Mouse (Mus musculus): ENCODE results near the gene Mast4. TPM values are rescaled to one million over a fixed set of nuclear protein-coding genes. Genes with fewer than 3 reads are reported as not detected.

Mast4 gene
- polyA plus RNA-seq, 1 experiment from 2014 or later, result 19.5 TPM

DNA sequence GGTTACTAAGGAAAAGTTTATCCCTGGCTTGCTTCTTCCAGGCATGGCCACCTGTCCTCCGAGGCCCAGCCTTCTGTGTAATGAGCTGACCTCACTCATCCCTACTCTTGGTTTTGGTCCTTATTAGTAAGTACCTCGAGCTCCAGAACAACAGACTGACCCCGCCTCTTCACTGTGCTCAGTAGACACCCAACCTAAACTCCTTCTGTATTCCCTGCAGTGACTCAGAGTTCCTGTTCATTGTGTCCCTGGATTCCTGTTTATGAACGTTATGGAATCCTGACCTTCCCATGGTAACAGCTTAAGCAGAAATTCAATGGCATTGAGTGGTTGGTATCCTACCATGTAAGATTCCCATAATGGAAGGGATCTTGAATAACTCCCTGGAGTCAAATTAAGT is 464.8 kb downstream of the Mast4 start:
- 86% methylated on average over 4 of the region's 4 CpGs for WGBS
- Histone ChIP-seq H3K36me3 (ENCODE audit: control insufficient read depth, insufficient read depth, low read length) (no peaks in the 10 kb centered on the region), H3K4me2 (ENCODE audit: low read depth) (no peak overlapping the region), H3K27ac (ENCODE audit: low read depth, low read length) (no peak overlapping the region), H3K27me3 (ENCODE audit: control insufficient read depth, insufficient read depth, low read length) (no peaks in the 10 kb centered on the region), H3K9me3 (ENCODE audit: control insufficient read depth, low read length) (0 out of 2 replicates have a peak, but pooled peaks cover 3% of the 10 kb centered on the region), H3K4me3 (ENCODE audit: low read depth, low read length) (no peak overlapping the region), H3K4me1 (ENCODE audit: control insufficient read depth, insufficient read depth, low read length) (no peaks in the 10 kb centered on the region), H3K9ac (ENCODE audit: low read length) (no peak overlapping the region)
- ATAC-seq (ENCODE audit: insufficient read depth, low FRiP score, low TSS enrichment), result no peak
- DNase-seq (ENCODE audit: low spot score), result no peak

DNA sequence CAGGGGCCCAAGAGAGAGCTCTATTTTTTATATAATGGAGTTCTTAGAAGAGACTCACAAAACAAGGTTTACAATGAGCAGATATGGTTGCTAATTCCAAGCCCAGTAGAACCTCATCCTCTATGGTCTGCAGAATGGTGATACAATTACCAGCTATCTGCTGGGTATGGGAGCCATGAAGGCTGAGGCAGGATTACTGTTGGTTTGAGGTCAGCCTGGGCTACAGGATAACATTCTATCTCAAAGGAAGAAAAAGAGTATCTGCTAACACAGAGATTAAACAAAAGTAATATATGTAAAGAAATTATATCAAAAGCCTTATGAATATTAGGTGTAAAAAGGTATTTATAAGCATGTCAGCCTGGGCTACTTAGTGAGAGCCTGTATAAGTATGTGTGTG is 467.5 kb downstream of the Mast4 start:
- Histone ChIP-seq H3K9ac (ENCODE audit: low read length) (no peak overlapping the region), H3K9me3 (ENCODE audit: control insufficient read depth, low read length) (0 out of 2 replicates have a peak, but pooled peaks cover 3% of the 10 kb centered on the region), H3K4me3 (ENCODE audit: low read depth, low read length) (no peak overlapping the region), H3K27ac (ENCODE audit: low read depth, low read length) (no peak overlapping the region), H3K4me2 (ENCODE audit: low read depth) (no peak overlapping the region), H3K36me3 (ENCODE audit: control insufficient read depth, insufficient read depth, low read length) (no peaks in the 10 kb centered on the region), H3K4me1 (ENCODE audit: control insufficient read depth, insufficient read depth, low read length) (no peaks in the 10 kb centered on the region), H3K27me3 (ENCODE audit: control insufficient read depth, insufficient read depth, low read length) (no peaks in the 10 kb centered on the region)
- DNase-seq (ENCODE audit: low spot score) (no peak), ATAC-seq (ENCODE audit: insufficient read depth, low FRiP score, low TSS enrichment) (no peak)

DNA sequence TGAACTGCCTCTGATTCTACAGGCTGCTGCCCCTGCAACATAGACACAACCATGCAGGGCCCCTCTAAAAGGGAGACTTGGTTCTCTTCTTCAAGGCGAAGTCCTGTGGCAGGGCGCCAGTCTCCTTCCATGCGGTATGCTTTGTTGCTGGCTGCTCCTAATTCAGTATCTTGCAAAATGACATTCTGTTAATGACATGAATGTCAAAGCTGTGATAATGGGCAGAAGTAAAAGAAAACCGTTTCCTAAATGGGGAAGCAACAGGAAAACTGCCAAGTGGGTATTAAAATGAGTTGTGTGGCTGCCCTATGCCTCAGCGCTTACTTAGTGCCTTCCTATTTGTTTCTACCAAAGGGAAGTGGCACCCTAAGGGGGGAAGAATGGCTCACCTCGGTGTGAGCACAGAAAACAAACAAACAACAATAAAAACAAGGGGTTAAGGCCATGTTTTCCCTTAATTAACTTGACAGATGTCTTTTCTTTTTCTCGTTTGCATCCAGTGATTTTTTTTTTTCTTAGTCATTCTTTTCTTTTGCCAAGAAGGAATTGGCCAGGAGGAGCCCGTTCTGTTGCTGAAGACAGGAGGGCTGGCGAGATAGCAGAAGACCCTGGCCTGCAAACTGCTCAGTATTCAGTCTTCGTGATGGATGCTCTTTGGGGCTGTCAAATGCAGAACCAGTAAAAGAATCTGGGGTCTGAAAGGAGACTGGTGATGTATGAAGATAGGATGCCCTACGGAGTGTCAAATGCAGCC is 468.1 kb downstream of the Mast4 start:
- 53% methylated on average over 11 of the region's 11 CpGs for WGBS
- no peak for DNase-seq (ENCODE audit: low spot score)
- no peak for ATAC-seq (ENCODE audit: insufficient read depth, low FRiP score, low TSS enrichment)

DNA sequence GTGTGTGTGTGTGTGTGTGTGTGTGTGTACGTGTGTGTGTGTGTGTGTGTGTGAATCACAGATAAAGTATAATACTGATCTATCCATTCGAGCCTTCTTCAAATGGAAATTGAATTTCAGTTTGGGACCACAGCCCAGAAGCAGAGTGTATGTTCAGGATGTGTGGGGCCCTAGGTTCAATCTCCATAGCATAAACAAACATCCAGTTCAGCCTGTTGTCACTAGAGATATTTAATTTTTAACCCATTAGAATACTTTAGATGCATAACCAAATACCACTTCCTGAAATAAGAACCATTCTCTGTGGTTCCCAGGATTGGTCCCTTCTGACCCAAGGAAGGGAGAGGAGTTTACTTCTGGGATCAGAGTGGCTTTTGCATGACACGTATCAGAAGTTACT is 468.8 kb downstream of the Mast4 start:
- Histone ChIP-seq H3K27me3 (ENCODE audit: control insufficient read depth, insufficient read depth, low read length) (no peaks in the 10 kb centered on the region), H3K9me3 (ENCODE audit: control insufficient read depth, low read length) (0 out of 2 replicates have a peak, but pooled peaks cover 3% of the 10 kb centered on the region), H3K4me1 (ENCODE audit: control insufficient read depth, insufficient read depth, low read length) (no peaks in the 10 kb centered on the region), H3K4me2 (ENCODE audit: low read depth) (no peak overlapping the region), H3K27ac (ENCODE audit: low read depth, low read length) (no peak overlapping the region), H3K4me3 (ENCODE audit: low read depth, low read length) (no peak overlapping the region), H3K36me3 (ENCODE audit: control insufficient read depth, insufficient read depth, low read length) (no peaks in the 10 kb centered on the region), H3K9ac (ENCODE audit: low read length) (no peak overlapping the region)
- DNase-seq (ENCODE audit: low spot score) (no peak), ATAC-seq (ENCODE audit: insufficient read depth, low FRiP score, low TSS enrichment) (no peak)
- WGBS, result 70% methylated on average over 3 of the region's 3 CpGs

More for the DNA sequence above, 468.1 kb downstream of the Mast4 start:
- no peaks in the 10 kb centered on the region for H3K4me1 ChIP-seq (ENCODE audit: control insufficient read depth, insufficient read depth, low read length)
- H3K4me2 ChIP-seq (ENCODE audit: low read depth), result no peak overlapping the region
- no peak overlapping the region for H3K27ac ChIP-seq (ENCODE audit: low read depth, low read length)
- H3K4me3 ChIP-seq (ENCODE audit: low read depth, low read length), result no peak overlapping the region
- H3K9me3 ChIP-seq (ENCODE audit: control insufficient read depth, low read length), result 0 out of 2 replicates have a peak, but pooled peaks cover 3% of the 10 kb centered on the region
- no peaks in the 10 kb centered on the region for H3K36me3 ChIP-seq (ENCODE audit: control insufficient read depth, insufficient read depth, low read length)
- H3K9ac ChIP-seq (ENCODE audit: low read length), result no peak overlapping the region
- H3K27me3 ChIP-seq (ENCODE audit: control insufficient read depth, insufficient read depth, low read length), result no peaks in the 10 kb centered on the region

DNA sequence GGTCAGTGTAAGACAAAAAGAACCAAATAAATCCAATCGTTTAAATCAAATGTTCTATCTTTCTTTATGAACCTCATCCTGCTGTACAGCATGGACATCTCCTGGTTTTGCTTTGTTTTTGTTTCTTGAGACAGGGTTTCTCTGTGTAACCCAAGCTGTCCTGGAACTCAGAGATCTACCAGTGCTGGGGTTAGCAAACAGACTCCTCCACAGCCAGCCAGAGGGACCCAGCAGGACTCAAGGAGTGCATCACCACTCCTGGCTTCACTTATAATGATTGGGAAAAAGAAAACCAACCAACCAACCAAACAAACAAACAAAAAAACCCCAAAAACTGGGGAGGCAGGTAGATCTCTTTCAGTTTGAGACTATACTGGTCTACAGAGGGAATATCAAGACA is 469.5 kb downstream of the Mast4 start:
- H3K4me3 ChIP-seq (ENCODE audit: low read depth, low read length), result no peak overlapping the region
- 85% methylated on average over 1 of the region's 1 CpGs for WGBS
- 0 out of 2 replicates have a peak, but pooled peaks cover 3% of the 10 kb centered on the region for H3K9me3 ChIP-seq (ENCODE audit: control insufficient read depth, low read length)
- H3K4me1 ChIP-seq (ENCODE audit: control insufficient read depth, insufficient read depth, low read length), result no peaks in the 10 kb centered on the region
- no peak overlapping the region for H3K4me2 ChIP-seq (ENCODE audit: low read depth)
- DNase-seq (ENCODE audit: low spot score) (no peak), ATAC-seq (ENCODE audit: insufficient read depth, low FRiP score, low TSS enrichment) (no peak)
- no peak overlapping the region for H3K9ac ChIP-seq (ENCODE audit: low read length)
- no peaks in the 10 kb centered on the region for H3K27me3 ChIP-seq (ENCODE audit: control insufficient read depth, insufficient read depth, low read length)
- H3K36me3 ChIP-seq (ENCODE audit: control insufficient read depth, insufficient read depth, low read length), result no peaks in the 10 kb centered on the region
- no peak overlapping the region for H3K27ac ChIP-seq (ENCODE audit: low read depth, low read length)

DNA sequence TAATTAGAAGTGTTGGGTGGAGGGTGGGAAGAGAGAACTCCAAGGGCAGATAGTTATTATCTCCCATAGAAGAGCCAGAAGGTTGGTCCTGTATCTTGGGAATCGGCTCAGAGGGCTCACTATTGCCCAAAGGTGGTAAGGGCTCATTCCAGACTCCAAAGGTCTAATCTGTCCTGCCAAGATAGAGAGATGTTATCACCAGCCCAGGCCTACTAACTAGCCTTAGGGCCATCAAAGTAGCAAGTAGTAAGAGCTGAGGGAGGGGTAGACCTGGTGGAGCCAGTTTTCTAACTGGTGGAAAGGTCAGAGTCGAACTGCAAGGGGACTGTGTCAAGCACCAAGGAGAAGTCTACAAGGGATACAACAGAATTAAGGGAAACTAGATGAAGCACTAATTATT is 470.2 kb downstream of the Mast4 start:
- H3K4me3 ChIP-seq (ENCODE audit: low read depth, low read length), result no peak overlapping the region
- H3K27ac ChIP-seq (ENCODE audit: low read depth, low read length), result no peak overlapping the region
- H3K36me3 ChIP-seq (ENCODE audit: control insufficient read depth, insufficient read depth, low read length), result no peaks in the 10 kb centered on the region
- no peak overlapping the region for H3K9ac ChIP-seq (ENCODE audit: low read length)
- no peak overlapping the region for H3K4me2 ChIP-seq (ENCODE audit: low read depth)
- no peaks in the 10 kb centered on the region for H3K27me3 ChIP-seq (ENCODE audit: control insufficient read depth, insufficient read depth, low read length)
- 89% methylated on average over 2 of the region's 2 CpGs for WGBS
- H3K4me1 ChIP-seq (ENCODE audit: control insufficient read depth, insufficient read depth, low read length), result no peaks in the 10 kb centered on the region
- no peak for DNase-seq (ENCODE audit: low spot score)
- ATAC-seq (ENCODE audit: insufficient read depth, low FRiP score, low TSS enrichment), result no peak
- 0 out of 2 replicates have a peak, but pooled peaks cover 3% of the 10 kb centered on the region for H3K9me3 ChIP-seq (ENCODE audit: control insufficient read depth, low read length)

DNA sequence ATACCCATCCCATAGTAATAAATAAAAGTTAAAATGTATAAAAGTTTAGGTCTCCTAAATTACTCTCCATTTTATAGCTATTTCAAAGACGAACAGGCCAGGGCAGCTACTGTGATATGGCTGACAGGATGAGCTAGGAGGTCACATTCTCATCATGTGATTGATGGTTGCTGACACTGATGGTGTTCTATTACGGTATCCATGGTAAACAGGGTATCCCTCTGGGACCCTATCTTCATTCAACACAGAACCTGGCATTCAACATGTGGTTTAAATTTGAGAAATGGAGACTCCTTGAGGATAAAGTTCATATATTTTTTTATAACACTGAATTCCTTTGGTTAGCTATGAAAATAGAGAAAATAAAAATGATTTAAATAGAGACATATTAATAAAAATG is 471.3 kb downstream of the Mast4 start:
- no peaks in the 10 kb centered on the region for H3K4me1 ChIP-seq (ENCODE audit: control insufficient read depth, insufficient read depth, low read length)
- no peaks in the 10 kb centered on the region for H3K9me3 ChIP-seq (ENCODE audit: control insufficient read depth, low read length)
- no peak overlapping the region for H3K9ac ChIP-seq (ENCODE audit: low read length)
- no peaks in the 10 kb centered on the region for H3K36me3 ChIP-seq (ENCODE audit: control insufficient read depth, insufficient read depth, low read length)
- no peak for DNase-seq (ENCODE audit: low spot score)
- no peak for ATAC-seq (ENCODE audit: insufficient read depth, low FRiP score, low TSS enrichment)
- 45% methylated on average over 2 of the region's 2 CpGs for WGBS
- no peak overlapping the region for H3K27ac ChIP-seq (ENCODE audit: low read depth, low read length)
- no peaks in the 10 kb centered on the region for H3K27me3 ChIP-seq (ENCODE audit: control insufficient read depth, insufficient read depth, low read length)
- no peak overlapping the region for H3K4me2 ChIP-seq (ENCODE audit: low read depth)
- H3K4me3 ChIP-seq (ENCODE audit: low read depth, low read length), result no peak overlapping the region

DNA sequence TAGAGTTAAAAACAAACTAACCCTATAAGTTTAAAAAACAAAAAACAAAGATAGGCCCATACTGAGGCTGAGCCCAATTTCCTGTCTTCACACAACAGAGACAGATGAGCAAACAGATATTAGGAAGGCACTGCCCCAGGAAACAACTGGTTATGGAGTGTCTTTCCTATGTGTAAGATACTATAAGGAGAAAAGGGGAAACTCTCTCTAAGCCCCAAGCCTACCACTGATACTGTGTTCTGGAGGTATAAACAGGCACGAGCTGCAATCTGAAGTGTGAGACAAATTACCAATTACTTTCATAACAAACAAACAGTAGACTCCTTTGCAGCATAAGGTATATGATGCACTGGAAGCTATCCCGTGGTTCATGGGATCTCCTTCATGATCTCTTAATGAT is 471.9 kb downstream of the Mast4 start:
- DNase-seq (ENCODE audit: low spot score), result no peak
- no peak overlapping the region for H3K4me2 ChIP-seq (ENCODE audit: low read depth)
- no peak overlapping the region for H3K4me3 ChIP-seq (ENCODE audit: low read depth, low read length)
- H3K36me3 ChIP-seq (ENCODE audit: control insufficient read depth, insufficient read depth, low read length), result no peaks in the 10 kb centered on the region
- WGBS, result 66% methylated on average over 2 of the region's 2 CpGs
- H3K9me3 ChIP-seq (ENCODE audit: control insufficient read depth, low read length), result no peaks in the 10 kb centered on the region
- ATAC-seq (ENCODE audit: insufficient read depth, low FRiP score, low TSS enrichment), result no peak
- no peak overlapping the region for H3K27ac ChIP-seq (ENCODE audit: low read depth, low read length)
- H3K4me1 ChIP-seq (ENCODE audit: control insufficient read depth, insufficient read depth, low read length), result no peaks in the 10 kb centered on the region
- H3K27me3 ChIP-seq (ENCODE audit: control insufficient read depth, insufficient read depth, low read length), result no peaks in the 10 kb centered on the region
- H3K9ac ChIP-seq (ENCODE audit: low read length), result no peak overlapping the region

DNA sequence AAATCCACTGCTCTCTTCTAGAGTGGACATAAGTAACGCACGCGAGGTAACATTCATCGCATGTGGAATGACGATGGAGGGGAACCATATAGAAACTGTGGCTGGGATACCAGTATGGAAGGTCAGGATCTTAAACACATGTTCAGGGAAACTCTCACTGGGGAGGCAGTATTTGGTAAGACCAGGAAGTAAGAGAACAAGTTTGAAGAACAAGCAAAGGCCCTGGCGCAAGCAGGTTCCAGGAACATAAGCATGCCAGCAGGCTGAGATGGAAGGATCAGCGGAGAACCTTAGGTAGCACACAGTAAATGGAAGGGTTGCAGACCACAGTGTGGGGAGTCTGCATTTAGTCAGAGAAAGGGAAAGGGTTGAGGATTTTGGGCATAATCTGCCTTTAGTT is 473.6 kb downstream of the Mast4 start:
- Histone ChIP-seq H3K27me3 (ENCODE audit: control insufficient read depth, insufficient read depth, low read length) (no peaks in the 10 kb centered on the region), H3K36me3 (ENCODE audit: control insufficient read depth, insufficient read depth, low read length) (no peaks in the 10 kb centered on the region)
- WGBS, result 94% methylated on average over 7 of the region's 7 CpGs

More for the DNA sequence above, 473.6 kb downstream of the Mast4 start:
- Histone ChIP-seq H3K27ac (ENCODE audit: low read depth, low read length) (no peak overlapping the region), H3K4me2 (ENCODE audit: low read depth) (no peak overlapping the region), H3K9ac (ENCODE audit: low read length) (no peak overlapping the region), H3K9me3 (ENCODE audit: control insufficient read depth, low read length) (no peaks in the 10 kb centered on the region), H3K4me1 (ENCODE audit: control insufficient read depth, insufficient read depth, low read length) (no peaks in the 10 kb centered on the region), H3K4me3 (ENCODE audit: low read depth, low read length) (no peak overlapping the region)
- DNase-seq (ENCODE audit: low spot score), result no peak
- no peak for ATAC-seq (ENCODE audit: insufficient read depth, low FRiP score, low TSS enrichment)
